Mouse (Mus musculus): ENCODE measurements at regions not wholly inside any gene's neighbourhood (a gene's known extent, or its start where the extent isn't known, plus 50 kb on each side); places are given as distances from the start of the nearest gene placed in this dataset.
A peak's percentile ranks its signal among the peaks of the same experiment; 100 is the strongest.

DNA sequence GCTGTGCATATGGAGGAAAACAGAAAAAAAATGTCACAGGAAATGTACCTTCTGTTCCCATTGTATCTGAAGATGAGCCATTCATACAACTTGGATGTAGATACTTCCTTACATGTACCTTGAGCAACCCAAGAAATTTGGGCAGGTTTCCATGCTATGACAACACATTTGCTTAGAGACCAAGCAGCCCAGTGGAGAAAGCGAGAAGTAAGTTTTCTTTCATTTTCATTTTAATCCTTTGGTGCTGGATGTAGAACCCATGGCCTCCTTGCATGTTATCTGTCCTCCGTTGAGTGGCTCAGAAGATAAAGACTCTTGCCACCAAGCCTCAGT is 174.3 kb downstream of the Plk2 start:
- H3K79me2 ChIP-seq (replicated peaks; ENCODE audit: control insufficient read depth, extremely low read depth, insufficient read depth, poor library complexity, severe bottlenecking): no peaks in the 10 kb centered on the region
- no peak overlapping the region for H3K27ac ChIP-seq (ENCODE audit: insufficient read depth, low read depth)
- H3K4me1 ChIP-seq (ENCODE audit: control insufficient read depth in 1 of 2, insufficient read depth in 2 of 2): peaks cover 2 to 15% of the 10 kb centered on the region in 2 experiments; a peak in 3 of 4 replicates
- no peak overlapping the region for H3K9ac ChIP-seq (ENCODE audit: insufficient read depth, low read depth)
- H3K27me3 ChIP-seq (replicated peaks): no peaks in the 10 kb centered on the region
- no peaks in the 10 kb centered on the region for H3K9me3 ChIP-seq (replicated peaks; ENCODE audit: low read length)
- H3K4me2 ChIP-seq (ENCODE audit: insufficient read depth, low read depth, poor library complexity, severe bottlenecking): peak overlapping the region; percentile 83
- no peak for DNase-seq (ENCODE audit: extremely low read depth)
- 0 out of 2 replicates have a peak, but pooled peaks have one; percentile 3 for TF ChIP-seq MYC (IDR thresholded peaks at IDR 0.05; ENCODE audit: low read depth, low read length)
- TF ChIP-seq CHD2 (IDR thresholded peaks at IDR 0.05; ENCODE audit: low read length): no peak
- dilution Hi-C loops (cut with MboI; ENCODE audit: extremely low pct_ligation_motif_present, extremely low pct_unique_long_range_greater_than_20kb, low sequenced_read_pairs) (no loop called here), in situ Hi-C loops (cut with MboI; ENCODE audit: low pct_ligation_motif_present, low pct_unique_long_range_greater_than_20kb, low sequenced_read_pairs) (loop anchor here (25.0 kb wide), 1 partner anchor 393 kb away; no protein-coding TSS in a partner anchor)
- no peaks in the 10 kb centered on the region for H3K36me3 ChIP-seq (replicated peaks in 1 of 2; ENCODE audit: control insufficient read depth in 1 of 2, insufficient read depth in 1 of 2, low read length in 1 of 2)
- H3K4me3 ChIP-seq (replicated peaks in 1 of 3; ENCODE audit: low read depth in 2 of 3, low read length in 2 of 3, poor library complexity in 1 of 3): no peak overlapping the region

GRCm38 (mm10) chr13:110570386-110570785 is 175.5 kb downstream of the Plk2 start:
- H3K27me3 ChIP-seq (replicated peaks): no peaks in the 10 kb centered on the region
- H3K27ac ChIP-seq (ENCODE audit: insufficient read depth, low read depth): no peak overlapping the region
- in situ Hi-C loops (cut with MboI; ENCODE audit: low pct_ligation_motif_present, low pct_unique_long_range_greater_than_20kb, low sequenced_read_pairs) (loop anchor here (25.0 kb wide), 1 partner anchor 392 kb away; no protein-coding TSS in a partner anchor), dilution Hi-C loops (cut with MboI; ENCODE audit: extremely low pct_ligation_motif_present, extremely low pct_unique_long_range_greater_than_20kb, low sequenced_read_pairs) (no loop called here)
- H3K36me3 ChIP-seq (replicated peaks in 1 of 2; ENCODE audit: control insufficient read depth in 1 of 2, insufficient read depth in 1 of 2, low read length in 1 of 2): no peaks in the 10 kb centered on the region
- H3K9ac ChIP-seq (ENCODE audit: insufficient read depth, low read depth): no peak overlapping the region
- no peak for DNase-seq (ENCODE audit: extremely low read depth)
- H3K79me2 ChIP-seq (replicated peaks; ENCODE audit: control insufficient read depth, extremely low read depth, insufficient read depth, poor library complexity, severe bottlenecking): no peaks in the 10 kb centered on the region
- TF ChIP-seq POLR2AphosphoS2 (IDR thresholded peaks at IDR 0.05; ENCODE audit: low read depth, low read length) (no peak), ELF1 (IDR thresholded peaks at IDR 0.05; ENCODE audit: low read depth, low read length) (no peak), ETS1 (conservative IDR thresholded peaks at IDR 0.05; ENCODE audit: low read depth, low read length) (no peak), MXI1 (IDR thresholded peaks at IDR 0.05; ENCODE audit: low read depth, low read length) (no peak), EP300 (IDR thresholded peaks at IDR 0.05; ENCODE audit: low read length) (no peak), TBP (conservative IDR thresholded peaks at IDR 0.05; ENCODE audit: low read depth, low read length) (no peak), MAX (IDR thresholded peaks at IDR 0.05; ENCODE audit: low read length) (no peak), HCFC1 (IDR thresholded peaks at IDR 0.05; ENCODE audit: low read depth, low read length) (no peak), SIN3A (IDR thresholded peaks at IDR 0.05; ENCODE audit: low read length) (no peak), RAD21 (IDR thresholded peaks at IDR 0.05; ENCODE audit: low read depth, low read length) (no peak), USF1 (IDR thresholded peaks at IDR 0.05; ENCODE audit: low read depth, low read length) (no peak), SMC3 (IDR thresholded peaks at IDR 0.05; ENCODE audit: low read depth, low read length) (no peak), RCOR1 (conservative IDR thresholded peaks at IDR 0.05; ENCODE audit: low read depth, low read length) (no peak), CHD1 (IDR thresholded peaks at IDR 0.05; ENCODE audit: low read depth, low read length) (no peak), CHD2 (IDR thresholded peaks at IDR 0.05; ENCODE audit: low read length) (no peak), CTCF (conservative IDR thresholded peaks at IDR 0.05 in 1 of 2, IDR thresholded peaks at IDR 0.05 in 1 of 2; ENCODE audit: low read depth in 2 of 2, low read length in 2 of 2) (no peak), MYC (IDR thresholded peaks at IDR 0.05; ENCODE audit: low read depth, low read length) (no peak), ZNF384 (IDR thresholded peaks at IDR 0.05; ENCODE audit: low read depth, low read length) (no peak), IRF4 (IDR thresholded peaks at IDR 0.05; ENCODE audit: low read depth, low read length) (no peak)
- H3K9me3 ChIP-seq (replicated peaks; ENCODE audit: low read length): no peaks in the 10 kb centered on the region
- H3K4me3 ChIP-seq (replicated peaks in 1 of 3; ENCODE audit: low read depth in 2 of 3, low read length in 2 of 3, poor library complexity in 1 of 3): no peak overlapping the region
- H3K4me2 ChIP-seq (ENCODE audit: insufficient read depth, low read depth, poor library complexity, severe bottlenecking): no peak overlapping the region
- peaks cover 2 to 18% of the 10 kb centered on the region in 2 experiments; a peak in 3 of 4 replicates for H3K4me1 ChIP-seq (ENCODE audit: control insufficient read depth in 1 of 2, insufficient read depth in 2 of 2)

All from CH12.LX (cell line).